Mouse (Mus musculus) hindbrain, postnatal 0 days (tissue): ENCODE data around the gene Msto1. TPM values are rescaled to one million over a fixed set of nuclear protein-coding genes. Genes with fewer than 3 reads are reported as not detected.
A peak's percentile ranks its signal among the peaks of the same experiment; 100 is the strongest.

ENCODE experiments used
- ATAC-seq: fragments of 200-750 bp; cut with Nextera tagmentation; 2 replicates; pipeline ENCODE4 v1.8.0; 2017; ENCODE audit warnings: mild to moderate bottlenecking, moderate TSS enrichment, moderate library complexity
- DNase-seq: peaks from one replicate; pipeline ENCODE4 v3.0.0-alpha.2; 2015; ENCODE audit warnings: low spot score
- H3K27ac ChIP-seq: fragments of 300-500 bp; sonication (generic); 2 replicates; pipeline ENCODE4 v1.5.1; 2014; ENCODE audit warnings: mild to moderate bottlenecking
- H3K27me3 ChIP-seq: fragments of 300-500 bp; sonication (generic); 2 replicates; pipeline ENCODE4 v1.6.1; 2014; ENCODE audit warnings: low read length, mixed read lengths; ENCODE audit not compliant: insufficient read depth
- H3K36me3 ChIP-seq: fragments of 300-500 bp; sonication (generic); 2 replicates; pipeline ENCODE4 v1.6.1; 2014; ENCODE audit warnings: low read length, mixed read lengths; ENCODE audit not compliant: insufficient read depth
- H3K4me1 ChIP-seq: fragments of 300-500 bp; sonication (generic); 2 replicates; pipeline ENCODE4 v1.6.1; 2014; ENCODE audit warnings: antibody characterized with exemption, low read length, mixed read lengths; ENCODE audit not compliant: insufficient read depth
- H3K4me2 ChIP-seq: fragments of 300-500 bp; sonication (generic); 2 replicates; pipeline ENCODE4 v1.6.1; 2014; ENCODE audit warnings: low read depth, mild to moderate bottlenecking, low read length, moderate library complexity, mixed read lengths
- H3K4me3 ChIP-seq: fragments of 300-500 bp; sonication (generic); 2 replicates; pipeline ENCODE4 v1.5.1; 2014; ENCODE audit warnings: low read length
- H3K9ac ChIP-seq: fragments of 300-500 bp; sonication (generic); replicated peaks from 2 replicates; pipeline ENCODE4 v1.6.1; 2014; ENCODE audit warnings: mild to moderate bottlenecking, low read length, moderate library complexity, mixed read lengths
- H3K9me3 ChIP-seq: fragments of 300-500 bp; sonication (generic); 2 replicates; pipeline ENCODE4 v1.6.1; 2016; ENCODE audit warnings: low read length, mixed read lengths
- CTCF ChIP-seq: IDR thresholded peaks from 2 replicates; pipeline ENCODE4 v1.5.1; 2016; ENCODE audit warnings: antibody characterized with exemption, control low read depth, low read depth
- WGBS: fragments of 180-500 bp; shearing (Covaris S2); extraction: QIAGEN DNeasy Blood & Tissue Kit; methylation state at CpG from one replicate; pipeline ENCODE4 v1.1.7; 2014; 5-methylcytosine and 5-hydroxymethylcytosine counted together
- polyA plus RNA-seq: library from polyadenylated mRNA; unstranded; fragments of >200 nt; fragmentation: Nextera tagmentation; extraction: Ambion mirVana; gene quantifications from 2 replicates; pipeline ENCODE4 v1.2.1, GENCODE M21; 2015
- total RNA-seq: library from RNA; depleted of rRNA; stranded (reverse); fragments of >200 nt; gene quantifications from 2 replicates; pipeline ENCODE4 v1.2.3, GENCODE M21; 2014

Gene Msto1
- total and polyA plus RNA-seq, 2 experiments from 2014 or later: 47.9 to 48.8 TPM

DNA sequence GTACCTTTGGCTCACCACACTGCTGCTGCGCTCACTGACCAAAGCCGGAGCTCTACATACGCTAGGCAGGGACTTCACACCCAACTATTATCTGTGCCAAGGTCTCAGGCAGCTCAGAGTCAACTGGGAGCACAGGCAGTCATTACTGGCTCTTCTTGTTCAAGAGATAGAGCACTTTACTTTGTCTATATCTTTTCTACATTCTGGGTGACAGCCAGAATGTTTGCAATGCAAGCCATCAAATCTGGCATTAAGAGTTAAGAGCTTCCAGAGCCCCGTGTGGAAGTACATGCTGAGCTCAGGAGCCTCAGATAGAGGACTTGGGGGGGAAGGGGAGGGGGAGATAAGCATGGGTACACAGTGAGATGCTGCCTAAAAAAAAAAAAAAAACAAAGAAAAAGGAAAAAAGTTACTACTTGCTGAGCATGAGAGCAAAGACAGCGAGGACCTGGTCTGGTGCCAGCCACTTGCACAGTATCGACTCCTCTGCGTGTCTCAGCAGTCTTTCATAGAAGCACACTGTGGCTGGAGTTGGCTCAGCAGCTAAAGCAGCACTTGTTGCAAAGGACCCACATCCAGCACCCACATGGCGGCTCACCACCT, 10.3 kb upstream of the Msto1 start:
- no peak for TF ChIP-seq CTCF
- no peak overlapping the region for H3K27ac ChIP-seq
- WGBS: 82% methylated on average over 8 of the region's 8 CpGs
- no peak for DNase-seq
- H3K4me3 ChIP-seq: no peak overlapping the region
- H3K4me1 ChIP-seq: no peaks in the 10 kb centered on the region
- no peak overlapping the region for H3K4me2 ChIP-seq
- no peak for ATAC-seq
- no peaks in the 10 kb centered on the region for H3K9me3 ChIP-seq
- H3K36me3 ChIP-seq: peaks cover 72% of the 10 kb centered on the region
- no peaks in the 10 kb centered on the region for H3K27me3 ChIP-seq
- no peak overlapping the region for H3K9ac ChIP-seq

DNA sequence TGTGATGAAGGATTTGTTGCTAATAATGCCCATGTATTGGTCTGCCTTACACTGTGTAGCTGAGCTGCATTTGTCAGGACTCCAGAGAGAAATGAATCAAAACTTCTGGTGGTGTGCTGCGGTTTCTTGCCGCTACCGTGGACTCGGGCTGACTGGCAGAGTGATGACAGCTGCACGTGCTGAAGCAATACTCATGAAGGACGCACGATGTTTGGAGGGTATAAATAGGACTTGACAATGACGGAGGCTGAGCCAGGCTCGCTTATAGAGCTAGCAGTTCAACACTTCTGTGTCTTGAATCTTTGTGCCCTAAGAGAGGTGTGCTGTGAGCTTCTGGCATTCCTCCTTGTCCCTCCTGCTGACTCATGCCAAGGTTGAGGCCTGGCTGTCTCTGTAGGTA, 7.6 kb upstream of the Msto1 start:
- TF ChIP-seq CTCF: no peak
- Histone ChIP-seq H3K4me1 (no peaks in the 10 kb centered on the region), H3K9ac (no peak overlapping the region), H3K27me3 (no peaks in the 10 kb centered on the region), H3K9me3 (no peaks in the 10 kb centered on the region), H3K36me3 (peaks cover 47% of the 10 kb centered on the region), H3K4me3 (no peak overlapping the region), H3K4me2 (no peak overlapping the region), H3K27ac (no peak overlapping the region)
- 95% methylated on average over 9 of the region's 9 CpGs for WGBS
- DNase-seq (no peak), ATAC-seq (no peak)

DNA sequence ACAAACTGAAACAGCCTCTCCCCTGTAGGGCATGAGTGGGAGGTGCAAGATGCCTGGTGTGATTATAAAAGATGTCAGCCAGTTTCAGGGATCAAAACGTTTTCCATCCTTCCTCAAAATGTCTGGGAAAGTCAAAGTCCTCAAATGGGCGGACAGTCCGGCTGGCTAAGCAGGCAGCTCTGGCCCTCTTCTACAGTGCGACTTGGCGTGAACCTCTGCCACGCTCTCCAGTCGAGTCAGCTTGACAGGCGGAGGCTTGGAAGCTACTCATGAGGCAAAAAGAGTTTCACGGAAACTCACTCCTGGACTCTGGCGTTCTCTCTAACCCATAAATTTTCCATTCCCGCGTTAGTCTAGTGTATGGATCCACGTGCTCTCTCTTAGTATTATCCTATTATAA, 5.2 kb upstream of the Msto1 start:
- DNase-seq (no peak), ATAC-seq (no peak)
- no peak overlapping the region for H3K27ac ChIP-seq

DNA sequence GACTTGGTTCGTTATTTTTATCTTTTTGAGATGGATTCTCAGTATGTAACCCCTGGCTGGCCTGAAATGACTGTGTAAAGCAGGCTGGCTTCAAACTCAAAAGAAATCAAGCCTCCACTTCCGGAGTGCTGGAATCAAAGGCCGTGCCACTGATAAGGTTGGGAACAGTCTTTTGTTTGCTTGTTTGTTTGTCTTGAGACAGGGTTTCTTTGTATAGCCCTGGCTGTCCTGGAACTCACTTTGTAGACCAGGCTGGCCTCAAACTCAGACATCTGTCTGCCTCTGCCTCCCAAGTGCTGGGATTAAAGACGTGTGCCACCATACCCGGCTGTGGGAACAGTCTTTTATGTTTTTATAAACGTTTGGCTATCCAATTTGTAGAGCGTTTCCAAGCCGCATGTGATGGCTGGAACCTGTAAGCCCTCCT, 598 bp upstream of the Msto1 start:
- Histone ChIP-seq H3K4me3 (peak overlapping the region; percentile 69), H3K4me1 (peaks cover 6% of the 10 kb centered on the region; the same call in 1 of the 2 replicates), H3K27me3 (no peaks in the 10 kb centered on the region), H3K36me3 (peaks cover 18% of the 10 kb centered on the region), H3K4me2 (peak overlapping the region; percentile 88), H3K27ac (peak overlapping the region; percentile 87), H3K9me3 (no peaks in the 10 kb centered on the region), H3K9ac (peak overlapping the region; percentile 58)
- WGBS: 28% methylated on average over 8 of the region's 8 CpGs
- no peak for TF ChIP-seq CTCF
- DNase-seq (no peak), ATAC-seq (no peak)

More for the DNA sequence above, 5.2 kb upstream of the Msto1 start:
- peaks cover 30% of the 10 kb centered on the region; the same call in 1 of the 2 replicates for H3K36me3 ChIP-seq
- no peak for TF ChIP-seq CTCF
- H3K9ac ChIP-seq: no peak overlapping the region
- H3K4me3 ChIP-seq: no peak overlapping the region
- H3K4me1 ChIP-seq: no peaks in the 10 kb centered on the region
- no peaks in the 10 kb centered on the region for H3K27me3 ChIP-seq
- H3K9me3 ChIP-seq: no peaks in the 10 kb centered on the region
- WGBS: 73% methylated on average over 13 of the region's 13 CpGs
- no peak overlapping the region for H3K4me2 ChIP-seq

DNA sequence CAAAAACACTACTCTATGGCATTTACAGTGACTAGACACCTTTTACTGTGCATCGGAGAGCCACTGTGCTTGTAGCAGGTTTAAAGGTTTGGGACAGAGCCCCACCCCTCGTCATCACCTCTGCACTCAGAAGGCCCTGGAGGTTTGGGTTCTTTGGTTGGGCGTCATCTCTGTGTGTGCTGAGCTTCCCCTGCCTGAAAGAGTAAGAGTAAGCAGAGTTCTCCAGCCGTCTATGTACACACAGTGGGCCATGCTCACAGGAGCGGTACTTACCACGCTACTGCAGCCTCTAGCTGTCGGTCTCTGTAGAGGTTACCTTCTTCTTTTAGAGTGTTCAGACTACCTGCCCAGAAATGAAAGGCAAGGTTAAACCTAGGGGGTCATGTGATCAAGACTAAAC, 1.2 kb downstream of the Msto1 start:
- peaks cover 34% of the 10 kb centered on the region for H3K36me3 ChIP-seq
- H3K9me3 ChIP-seq: no peaks in the 10 kb centered on the region
- peak overlapping the region; percentile 88; the same call in 1 of the 2 replicates for H3K4me2 ChIP-seq
- H3K27ac ChIP-seq: no peak overlapping the region
- DNase-seq (no peak), ATAC-seq (no peak)
- peak overlapping the region; percentile 69; the same call in 1 of the 2 replicates for H3K4me3 ChIP-seq
- TF ChIP-seq CTCF: no peak
- 89% methylated on average over 7 of the region's 7 CpGs for WGBS
- H3K9ac ChIP-seq: no peak overlapping the region
- H3K4me1 ChIP-seq: peaks cover 6% of the 10 kb centered on the region; the same call in 1 of the 2 replicates
- no peaks in the 10 kb centered on the region for H3K27me3 ChIP-seq

DNA sequence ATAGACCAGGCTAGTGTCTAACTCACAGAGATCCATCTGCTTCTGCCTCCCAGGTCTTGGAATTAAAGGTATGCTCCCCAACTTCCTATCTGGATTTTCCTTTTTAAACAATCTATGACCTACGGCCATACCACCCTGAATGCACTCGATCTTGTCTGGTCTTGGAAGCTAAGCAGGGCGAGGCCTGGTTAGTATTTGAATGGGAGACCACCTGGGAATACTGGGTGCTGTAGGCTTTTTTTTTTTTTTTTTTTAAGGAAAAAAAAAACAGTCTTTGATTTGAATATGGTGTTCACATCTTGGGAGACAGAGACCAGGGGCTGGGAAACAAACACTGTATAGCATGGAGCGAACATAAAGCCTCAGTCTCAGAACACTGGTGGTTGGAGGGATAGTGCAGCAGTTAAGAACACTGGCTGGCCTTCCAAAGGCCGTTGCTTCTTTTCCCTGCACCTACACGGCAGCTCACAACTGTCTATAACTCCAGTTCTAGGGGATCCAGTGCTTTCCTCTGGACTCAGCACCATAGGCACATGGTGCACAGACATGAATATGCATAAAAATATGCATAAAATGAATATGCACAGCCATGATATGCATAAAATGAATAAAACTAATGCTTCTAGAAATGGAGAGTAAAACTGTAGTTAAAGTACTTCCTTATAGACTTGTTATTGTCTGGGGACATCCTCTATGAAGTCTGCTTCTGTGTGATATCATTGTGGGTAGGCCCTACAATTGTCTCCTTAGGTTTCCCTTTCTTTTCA, 7.2 kb downstream of the Msto1 start:
- WGBS: 92% methylated on average over 6 of the region's 6 CpGs
- no peak for TF ChIP-seq CTCF

DNA sequence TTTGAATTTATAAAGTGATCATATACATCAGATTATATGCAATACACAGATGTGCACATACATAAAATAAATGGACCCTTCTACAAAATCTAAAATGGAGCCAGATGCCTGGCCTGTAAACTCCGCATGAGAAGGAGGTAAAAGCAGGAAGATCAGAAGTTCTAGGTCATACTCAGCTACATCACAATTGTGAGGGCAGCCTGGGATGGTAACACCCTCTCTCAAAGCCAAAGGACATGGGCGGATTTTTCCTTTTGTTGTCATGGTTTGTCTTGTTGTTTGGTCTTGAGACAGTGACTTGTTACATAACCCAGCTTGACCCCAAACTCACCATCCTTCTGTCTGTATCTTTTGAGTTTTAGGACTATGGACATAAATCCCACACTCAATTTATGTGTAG, 8.1 kb downstream of the Msto1 start:
- Histone ChIP-seq H3K27me3 (no peaks in the 10 kb centered on the region), H3K9ac (no peak overlapping the region), H3K4me1 (no peaks in the 10 kb centered on the region), H3K4me2 (no peak overlapping the region), H3K27ac (no peak overlapping the region), H3K4me3 (no peak overlapping the region), H3K9me3 (no peaks in the 10 kb centered on the region), H3K36me3 (peaks cover 81% of the 10 kb centered on the region)
- TF ChIP-seq CTCF: no peak
- ATAC-seq (no peak), DNase-seq (no peak)
- WGBS: 93% methylated on average over 2 of the region's 2 CpGs

More for the DNA sequence above, 7.2 kb downstream of the Msto1 start:
- Histone ChIP-seq H3K9ac (no peak overlapping the region), H3K36me3 (peaks cover 83% of the 10 kb centered on the region), H3K27ac (no peak overlapping the region), H3K4me2 (no peak overlapping the region), H3K9me3 (no peaks in the 10 kb centered on the region), H3K4me1 (no peaks in the 10 kb centered on the region), H3K27me3 (no peaks in the 10 kb centered on the region), H3K4me3 (no peak overlapping the region)
- DNase-seq: no peak
- ATAC-seq: no peak
